Mouse (Mus musculus) kidney, postnatal 4 days (tissue): ENCODE data around the gene Stim1.
"Not testable (repeated sequence)": the region's sequence is repeated elsewhere in the genome, so short reads cannot be mapped to it uniquely, and the experiment has no call there.

Experiments used
- DNase-seq, 2 experiments: peaks; one replicate each; pipeline ENCODE4 v3.0.0; 2021; ENCODE audit warnings: mixed read lengths in 2 of 2

Stim1 gene

DNA sequence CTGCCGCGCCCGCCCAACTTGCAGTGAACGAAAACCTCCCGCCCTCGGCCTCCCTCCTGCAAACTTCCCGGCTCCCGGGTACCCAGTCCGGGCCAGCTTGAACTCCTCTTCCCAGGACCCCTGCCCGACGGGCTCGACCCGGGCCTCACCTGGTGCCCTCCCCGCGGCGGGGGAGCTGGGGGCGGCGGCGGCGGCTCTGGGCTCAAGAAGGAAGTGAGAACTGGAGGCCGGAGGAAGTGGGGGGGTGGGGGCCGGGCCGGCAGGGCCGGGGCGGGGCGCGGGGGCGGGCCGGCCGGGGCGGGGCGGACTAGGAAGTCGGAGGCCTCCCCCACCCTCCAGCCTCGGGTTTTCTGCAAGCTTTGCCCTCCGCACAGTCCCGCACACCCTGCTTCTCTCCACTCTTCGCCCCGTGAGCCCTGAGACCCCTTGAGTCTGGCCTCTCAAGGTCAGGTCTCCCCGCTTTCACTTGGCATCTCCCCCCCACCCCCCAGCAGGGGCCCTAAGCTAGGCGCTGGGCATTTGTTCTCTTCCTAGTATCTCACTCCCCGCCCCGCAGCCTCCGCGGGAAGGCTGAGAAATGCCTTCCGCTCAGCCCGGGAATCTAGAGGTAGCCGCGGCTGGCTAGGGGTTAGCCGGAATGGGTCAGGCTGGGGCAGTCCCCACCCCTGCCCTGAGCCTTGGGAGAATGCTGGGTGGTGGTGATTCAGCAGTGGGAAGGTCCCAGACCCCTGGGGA is 17.5 kb upstream of the Stim1 start:
- peak; percentile 83 to 91 for DNase-seq

DNA sequence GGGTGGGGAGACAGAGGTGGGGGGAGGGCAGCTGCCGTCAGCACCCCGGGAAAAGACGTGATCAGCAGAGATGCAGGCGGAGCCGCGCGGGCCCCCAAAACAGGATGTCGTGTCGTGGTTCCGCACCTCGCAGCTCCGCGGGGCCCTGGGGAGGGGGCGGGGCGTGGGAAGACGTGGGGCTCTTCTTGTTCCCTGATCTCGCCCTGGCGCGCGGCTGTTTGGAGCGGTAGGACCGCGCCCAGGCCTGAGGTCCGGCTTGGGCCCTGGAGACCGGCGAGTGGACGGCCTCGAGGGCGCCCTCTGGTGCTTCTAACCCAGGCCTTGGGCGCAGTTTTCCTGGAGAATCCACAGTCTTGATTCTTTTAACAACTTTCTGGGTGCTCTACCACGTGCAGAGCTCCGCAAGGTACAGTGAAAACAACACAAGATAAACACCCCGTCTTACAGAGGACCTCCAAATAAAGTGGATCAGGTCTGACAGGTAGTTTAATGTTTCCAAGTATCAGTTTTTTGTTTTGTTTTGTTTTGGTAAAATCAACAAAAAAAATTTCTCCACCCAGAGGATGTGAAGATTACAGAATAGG is 16.9 kb upstream of the Stim1 start:
- peak; percentile 94 to 96 for DNase-seq

DNA sequence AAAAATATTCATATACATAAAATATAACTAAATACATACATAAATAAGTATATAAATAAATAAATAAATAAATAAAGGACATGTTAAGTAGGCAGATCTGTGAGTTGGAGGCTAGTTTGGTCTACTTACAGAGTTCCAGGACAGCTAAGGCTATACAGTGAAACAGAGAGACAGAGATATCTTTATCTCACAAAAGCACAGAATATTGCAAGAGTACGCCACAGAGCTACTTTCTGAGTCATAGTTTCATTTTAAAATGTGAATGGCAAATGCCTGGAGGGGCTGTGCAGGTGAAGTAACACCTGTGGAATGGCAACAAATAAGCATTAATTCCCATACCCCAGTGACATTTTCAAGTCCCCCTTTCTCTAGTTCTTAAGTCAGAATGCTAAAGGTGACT is 14.0 kb upstream of the Stim1 start:
- DNase-seq, result no peak

- DNase-seq, result no peak
Observed at GRCm38 (mm10) chr7:102255954-102256353, 11.7 kb upstream of the Stim1 start, which contains the start of gene Rhog. Gene Rhog, minus strand, starts transcription at chr7:102256054.

GRCm38 (mm10) chr7:102256636-102257035 is 11.0 kb upstream of the Stim1 start:
- no peak for DNase-seq

DNA sequence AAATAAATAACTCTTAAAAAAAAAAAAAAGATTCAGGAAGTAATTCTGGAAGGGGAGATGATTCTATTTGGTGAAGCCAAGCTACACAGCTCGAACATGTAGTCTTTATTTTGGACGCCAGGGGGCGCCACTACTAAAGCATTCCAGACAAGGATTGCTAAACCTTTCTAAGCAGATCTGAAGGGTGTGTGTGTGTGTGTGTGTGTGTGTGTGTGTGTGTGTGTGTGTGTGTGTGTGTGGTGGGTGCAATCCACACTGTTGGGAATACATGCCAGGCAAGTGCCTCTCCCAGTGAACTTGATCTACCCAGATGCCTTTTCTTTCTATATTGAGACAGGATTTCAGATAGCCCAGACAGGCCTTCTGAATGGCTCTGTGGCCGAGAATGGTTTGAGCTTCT is 9.4 kb upstream of the Stim1 start:
- DNase-seq, result peak; percentile 91

DNA sequence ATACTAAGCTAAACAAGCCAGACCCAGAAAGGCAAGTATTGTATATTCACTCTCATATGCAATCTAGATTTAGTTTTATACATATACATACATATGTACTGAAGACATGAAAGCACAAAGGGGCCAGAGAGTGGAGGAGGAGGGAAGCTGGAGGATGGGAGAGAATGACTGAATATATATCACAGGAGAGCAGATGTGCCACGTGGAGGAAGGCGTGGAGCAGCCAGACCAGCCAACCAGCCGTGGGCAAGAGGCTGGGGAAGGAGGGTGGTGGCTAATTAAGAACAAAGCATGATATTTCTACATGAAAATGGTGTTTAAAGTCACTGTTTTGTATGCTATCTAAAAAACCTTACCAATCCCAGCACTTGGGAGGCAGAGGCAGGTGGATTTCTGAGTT is 8.9 kb upstream of the Stim1 start:
- no peak for DNase-seq

- no peak for DNase-seq
Observed at GRCm38 (mm10) chr7:102259716-102260479, 7.7 kb upstream of the Stim1 start.

DNA sequence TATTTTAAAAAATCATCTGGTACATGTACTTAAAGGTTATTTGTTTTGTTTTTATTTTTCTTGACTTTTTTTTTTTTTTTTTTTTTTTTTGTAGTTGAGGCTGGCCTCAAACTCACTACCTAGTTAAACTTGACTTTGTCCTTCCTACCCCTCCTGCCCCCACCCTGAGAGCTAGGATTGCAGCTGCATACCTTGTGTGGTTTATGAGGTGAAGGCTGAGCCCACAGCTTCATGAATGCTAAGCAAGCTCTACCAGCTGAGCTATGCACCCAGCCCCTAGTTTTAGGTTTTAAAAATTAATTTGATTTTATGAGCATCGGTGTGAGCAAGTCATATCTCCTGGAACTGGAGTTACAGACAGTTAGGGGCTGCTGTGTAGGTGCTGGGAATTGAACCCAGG is 7.1 kb upstream of the Stim1 start:
- no peak for DNase-seq

GRCm38 (mm10) chr7:102263020-102263419 is 4.6 kb upstream of the Stim1 start:
- DNase-seq, result no peak

DNA sequence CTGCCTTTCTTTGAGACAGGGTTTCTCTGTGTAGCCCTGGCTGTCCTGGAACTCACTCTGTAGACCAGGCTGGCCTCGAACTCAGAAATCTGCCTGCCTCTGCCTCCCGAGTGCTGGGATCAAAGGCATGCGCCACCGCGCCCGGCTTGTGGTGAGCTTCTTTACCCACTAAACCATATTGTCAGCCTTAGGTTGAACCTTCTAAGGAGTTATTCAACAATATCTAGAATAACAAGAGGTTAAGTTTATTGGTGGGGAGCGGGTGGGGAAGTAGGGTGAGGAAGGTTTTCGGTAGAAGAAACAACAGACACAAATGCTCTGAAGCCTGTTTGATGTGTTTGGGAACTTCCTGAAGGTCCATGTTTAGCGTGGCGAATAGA is 1.6 kb upstream of the Stim1 start:
- DNase-seq, result not testable (repeated sequence)

DNA sequence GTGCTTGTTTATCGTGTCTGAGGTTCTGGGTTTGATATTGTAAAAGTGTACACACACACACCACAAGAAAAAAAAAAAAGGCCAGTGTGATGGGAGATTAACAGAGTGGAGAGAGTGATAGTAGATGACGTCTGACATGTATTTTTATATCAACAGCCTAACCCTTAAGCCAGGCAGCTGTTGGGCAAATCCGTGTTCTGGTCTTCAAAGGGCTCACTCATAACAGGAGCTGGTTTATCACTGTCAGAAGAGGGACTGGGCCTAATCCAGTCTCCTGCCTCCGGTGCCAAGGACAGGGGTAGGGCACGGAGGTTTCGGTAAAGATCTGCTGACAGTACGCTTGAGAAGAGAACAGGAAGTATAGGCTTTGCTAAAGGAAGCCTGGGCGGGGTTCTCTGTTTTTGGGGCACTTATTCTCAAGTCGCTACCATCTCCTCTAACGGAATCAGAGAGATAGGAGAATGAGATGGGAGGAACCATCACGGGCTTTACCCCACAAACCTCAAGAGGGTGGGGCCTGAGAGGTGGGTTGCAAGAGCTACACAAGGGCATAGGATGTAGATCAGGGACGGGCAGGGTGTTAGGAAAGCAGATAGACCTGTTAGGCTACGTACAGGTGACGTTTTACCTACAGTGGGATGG is 1.1 kb upstream of the Stim1 start:
- peak in 1 of 2 experiments; percentile 16 for DNase-seq

- peak; percentile 97 to 98 for DNase-seq
Observed at GRCm38 (mm10) chr7:102267113-102267579, 460 bp upstream of the Stim1 start.

- DNase-seq, result peak in 1 of 2 experiments; percentile 11
Observed at GRCm38 (mm10) chr7:102268395-102268748, 766 bp downstream of the Stim1 start.

DNA sequence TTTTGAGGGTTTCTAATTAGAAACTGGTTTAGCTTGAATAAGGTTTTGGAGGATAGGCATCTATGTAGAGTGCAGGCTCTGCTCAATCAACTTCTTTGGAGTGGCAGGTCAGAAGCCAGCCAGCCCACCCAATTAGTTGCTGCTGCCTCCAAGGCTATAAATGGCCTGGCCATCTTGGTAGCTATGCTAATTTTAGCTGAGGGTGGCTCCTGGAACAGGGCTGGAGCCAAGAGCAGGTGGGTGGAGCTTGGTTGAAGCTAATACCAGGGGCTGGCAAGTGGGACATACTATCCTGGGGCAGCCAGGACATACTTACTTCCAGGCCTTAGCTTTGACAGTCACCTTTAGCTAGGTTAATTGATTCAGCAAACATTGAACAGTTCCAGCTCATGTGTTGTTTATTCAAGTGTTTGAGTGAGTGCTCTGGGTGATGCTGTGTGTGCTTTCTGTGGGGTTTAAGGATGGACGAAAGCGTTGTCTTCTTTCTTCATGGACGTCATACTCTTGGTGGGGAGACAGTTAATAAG is 4.9 kb downstream of the Stim1 start:
- no peak for DNase-seq

- DNase-seq, result no peak
Observed at GRCm38 (mm10) chr7:102281403-102281802, 13.8 kb downstream of the Stim1 start.

DNA sequence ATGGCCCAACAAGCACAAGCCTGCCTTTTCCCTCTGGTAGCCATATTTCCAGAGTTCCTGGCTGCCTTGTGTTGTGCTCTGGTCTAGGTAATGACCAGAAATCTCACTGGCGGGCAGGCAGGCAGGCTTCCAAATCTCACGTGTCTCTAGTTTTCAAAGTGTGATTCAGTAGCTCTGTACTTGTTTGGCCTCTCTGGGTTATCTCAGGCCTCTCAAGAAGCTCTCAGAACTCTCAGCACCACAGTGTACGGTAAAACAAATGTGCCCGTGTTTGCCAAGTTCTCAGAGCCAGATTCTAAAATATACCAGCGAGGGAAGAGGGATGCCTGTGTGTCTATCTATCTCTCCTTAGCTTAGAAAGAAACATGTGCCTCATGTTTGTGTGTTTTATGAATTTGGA is 14.7 kb downstream of the Stim1 start:
- DNase-seq, result no peak

DNA sequence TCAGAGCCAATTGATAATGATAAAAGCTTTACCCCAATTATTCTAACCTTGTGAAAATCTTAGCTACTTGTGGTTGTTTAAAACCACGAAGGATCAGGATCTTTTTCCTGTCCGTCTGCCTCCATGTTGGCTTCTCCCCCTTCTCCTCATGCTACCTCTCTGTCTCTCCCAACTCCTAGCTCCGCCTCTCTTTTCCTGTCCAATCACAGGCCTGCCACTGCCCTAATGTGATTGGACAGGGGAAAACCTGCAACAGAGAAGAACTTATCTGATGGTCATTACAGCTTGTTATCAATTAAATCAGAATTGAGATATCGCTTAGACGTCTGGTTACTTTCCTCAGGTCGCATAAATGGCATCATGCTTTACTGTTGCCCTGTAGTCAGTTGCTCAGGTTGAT is 21.9 kb downstream of the Stim1 start:
- DNase-seq, result no peak

- no peak for DNase-seq
Observed at GRCm38 (mm10) chr7:102292228-102292627, 24.6 kb downstream of the Stim1 start.

- peak; percentile 3 to 23 for DNase-seq
Observed at GRCm38 (mm10) chr7:102293234-102293633, 25.6 kb downstream of the Stim1 start.

DNA sequence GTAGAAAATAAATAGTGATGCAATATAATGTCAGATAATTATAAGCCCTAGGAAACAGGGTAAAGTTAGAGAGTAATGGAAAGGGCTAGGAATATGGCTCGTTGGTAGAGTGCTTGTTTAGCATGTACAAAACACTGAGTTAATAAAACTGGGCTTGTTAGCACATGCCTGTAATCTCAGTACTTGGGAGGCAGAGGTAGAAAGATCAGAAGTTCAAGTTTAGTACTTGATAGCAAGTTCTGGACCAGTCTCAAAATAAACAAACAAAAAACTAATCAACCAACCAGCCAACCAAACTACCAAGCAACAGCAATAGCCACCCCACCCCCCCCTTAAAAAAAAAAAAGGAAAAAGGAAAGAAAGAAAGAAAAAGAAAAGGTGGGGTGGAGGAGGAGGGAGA is 33.2 kb downstream of the Stim1 start:
- no peak for DNase-seq

DNA sequence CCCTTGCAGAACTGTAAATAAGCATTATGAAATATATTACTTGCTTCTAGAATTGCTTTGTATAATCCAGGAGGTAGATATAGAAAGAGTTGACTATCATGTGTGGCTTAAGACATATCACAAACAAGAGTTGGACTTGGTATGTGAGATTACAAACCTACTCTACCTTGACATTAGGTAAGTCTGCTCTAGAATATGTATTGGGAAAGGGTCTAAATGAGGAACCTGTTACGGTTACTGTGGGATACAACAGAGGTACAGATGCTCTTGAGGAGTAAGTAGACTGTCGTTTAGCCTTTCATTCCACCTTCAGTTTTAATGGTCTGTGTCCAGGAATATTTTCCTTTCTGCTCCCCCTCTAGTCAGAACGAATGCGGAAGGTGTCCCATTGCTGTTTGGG is 34.9 kb downstream of the Stim1 start:
- no peak for DNase-seq

DNA sequence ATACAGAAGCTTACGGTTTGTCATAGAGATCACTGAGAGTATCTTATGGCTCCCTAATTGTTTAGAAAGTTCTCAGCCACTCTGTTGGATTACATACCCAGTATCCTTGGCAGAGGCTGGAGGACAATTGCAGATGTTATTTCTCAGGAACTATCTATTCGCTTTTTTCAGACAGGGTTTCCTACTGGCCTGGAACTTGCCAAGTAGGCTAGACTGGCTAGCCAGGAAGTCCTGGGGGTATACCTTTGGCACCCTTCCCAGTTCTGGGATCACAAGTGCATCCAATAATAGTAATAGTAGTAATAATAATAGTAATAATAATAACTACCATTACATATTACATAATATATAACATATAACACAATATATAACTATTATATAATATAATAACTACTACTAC is 38.0 kb downstream of the Stim1 start:
- no peak for DNase-seq
